Mouse (Mus musculus) urinary bladder, postnatal 4 days (tissue): Measurements from ENCODE around the gene Ak6.

Experiments used
- DNase-seq, 2 experiments: peaks; one replicate each; pipeline ENCODE4 v3.0.0; 2021 to 2022; ENCODE audit warnings: low spot score in 2 of 2

Gene Ak6

GRCm38 (mm10) chr13:100650550-100651438, at the start of gene Ak6, which contains the start of gene Rad17:
Ak6 (plus strand) TSS chr13:100650979.
Rad17 (minus strand) TSS chr13:100651051.
- peak; percentile 91 to 92 for DNase-seq

DNA sequence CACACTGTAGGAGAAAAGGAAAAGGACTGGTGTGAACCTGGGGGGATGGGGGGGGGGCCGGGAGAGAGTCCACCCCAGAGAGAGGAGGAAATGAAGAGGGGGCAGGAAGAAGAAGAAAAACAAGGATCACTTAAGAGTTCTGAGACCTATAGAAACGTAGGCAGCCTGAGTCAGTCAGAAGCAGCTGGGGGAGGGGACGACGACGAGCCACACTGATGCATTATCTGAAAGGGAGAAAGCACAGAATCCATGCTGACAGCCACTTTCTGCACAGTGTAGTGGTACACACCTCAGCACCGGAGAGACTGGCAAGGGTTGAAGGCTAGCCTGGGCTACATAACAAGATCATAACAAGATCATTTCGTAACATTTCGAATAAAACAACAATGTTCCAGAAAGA, 49.7 kb upstream of the Ak6 start:
- DNase-seq = no peak

DNA sequence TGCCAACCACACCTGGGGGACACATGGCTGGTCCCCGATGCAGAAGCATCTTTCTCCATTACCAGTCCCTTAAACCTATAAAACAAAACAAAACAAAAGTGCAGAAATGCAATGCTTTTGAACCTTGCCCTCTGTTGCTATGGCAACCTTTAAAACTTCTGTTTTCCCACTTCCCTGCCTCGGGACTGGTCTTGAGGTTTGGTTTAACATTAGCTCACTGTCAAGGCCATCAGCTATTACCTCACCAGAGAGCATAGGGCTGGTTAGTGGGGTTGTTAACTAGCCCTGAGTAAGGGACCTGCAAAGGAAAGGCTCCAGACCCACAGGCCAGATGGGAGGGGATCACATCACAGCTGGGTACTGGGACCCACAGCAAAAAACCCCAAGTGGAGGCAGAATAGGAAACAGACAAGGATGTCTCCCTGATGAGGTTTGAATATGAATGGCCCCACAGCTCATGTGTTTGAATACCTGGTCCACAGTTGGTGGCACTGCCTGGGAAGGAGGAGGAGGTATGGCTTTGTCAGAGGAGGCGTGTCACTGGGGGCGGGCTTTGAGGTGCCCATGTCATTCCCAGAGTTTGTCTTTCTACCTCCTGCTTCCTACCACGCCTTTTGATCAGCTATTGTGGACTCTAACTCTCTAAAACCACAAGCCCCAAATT, 48.4 kb upstream of the Ak6 start:
- no peak for DNase-seq

DNA sequence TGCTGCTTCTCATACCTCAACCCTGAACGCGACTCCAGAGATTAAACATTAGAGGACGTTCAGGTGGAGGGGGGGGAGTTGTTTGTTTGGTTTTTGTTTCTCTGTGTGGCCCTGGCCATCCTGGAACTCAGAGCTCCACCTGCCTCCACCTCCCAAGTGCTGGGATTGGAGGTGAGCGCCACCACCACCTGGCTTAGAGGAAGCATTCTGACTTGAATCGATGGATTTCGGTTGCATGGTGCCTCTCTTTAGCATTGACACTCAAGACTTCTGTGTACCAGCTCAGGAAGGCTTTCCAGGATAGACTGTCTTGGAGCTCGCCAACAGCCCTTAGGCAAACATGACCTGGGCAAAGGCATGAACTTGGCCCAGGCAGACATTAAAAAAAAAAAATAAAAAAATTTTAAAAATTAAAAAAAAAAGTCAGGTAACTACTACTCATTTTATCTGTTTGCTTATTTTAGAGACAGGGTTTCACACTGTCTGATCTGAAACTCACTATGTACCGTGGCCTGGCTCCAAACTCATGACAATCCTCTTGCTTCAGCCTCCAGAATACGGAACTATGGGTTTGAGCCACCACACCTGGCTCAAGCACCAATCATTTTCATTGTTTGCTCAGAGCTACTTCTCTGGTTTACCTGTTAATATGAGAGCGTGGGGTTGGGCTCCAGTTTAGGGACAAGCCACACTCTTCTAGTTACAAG, 47.6 kb upstream of the Ak6 start:
- DNase-seq = no peak

GRCm38 (mm10) chr13:100603738-100604095, 47.1 kb upstream of the Ak6 start:
- DNase-seq = no peak

- no peak for DNase-seq
Measured at GRCm38 (mm10) chr13:100605845-100606244, 44.9 kb upstream of the Ak6 start.

GRCm38 (mm10) chr13:100607756-100608155, 43.0 kb upstream of the Ak6 start:
- no peak for DNase-seq

DNA sequence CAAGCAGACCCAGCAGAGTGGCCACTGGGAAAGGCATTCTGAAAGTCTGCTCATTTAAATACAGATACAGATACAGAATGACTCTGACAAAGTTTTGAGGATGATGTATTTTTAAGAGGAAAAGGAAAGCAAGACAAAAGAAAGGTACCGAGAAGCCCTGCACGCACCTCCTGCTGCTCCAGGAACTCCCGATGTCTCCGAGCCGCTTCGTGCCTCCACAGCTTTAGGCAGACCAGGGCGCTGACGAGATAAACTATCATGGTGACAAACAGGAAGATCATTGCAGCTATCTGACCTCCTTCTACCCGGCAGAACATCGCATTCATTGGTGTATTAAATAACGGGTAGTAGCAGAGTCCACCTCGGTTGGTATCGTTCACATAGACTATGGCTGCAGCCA, 39.5 kb upstream of the Ak6 start:
- no peak for DNase-seq

GRCm38 (mm10) chr13:100612251-100612650, 38.5 kb upstream of the Ak6 start:
- no peak for DNase-seq

DNA sequence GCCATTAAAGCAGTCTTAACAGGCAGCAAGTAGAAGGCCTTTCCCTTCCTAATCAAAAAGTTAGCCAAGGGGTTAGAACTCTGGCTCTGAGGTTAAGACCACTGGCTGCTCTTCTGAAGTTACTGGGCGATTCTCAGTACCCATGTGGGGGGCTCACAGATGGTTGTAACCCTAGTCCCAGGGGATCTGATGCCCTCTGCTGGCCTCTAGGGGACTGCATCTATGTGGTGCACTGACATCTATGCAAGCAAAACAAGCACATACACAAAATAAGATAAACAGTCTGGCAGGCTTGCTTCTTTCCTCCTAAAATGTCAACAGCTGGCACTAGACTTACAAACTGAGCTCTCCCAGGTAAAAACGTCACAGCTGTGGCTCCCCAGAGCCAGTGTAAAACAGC, 37.9 kb upstream of the Ak6 start:
- no peak for DNase-seq

- peak in 1 of 2 experiments; percentile 42 for DNase-seq
Measured at GRCm38 (mm10) chr13:100616181-100617087, 34.3 kb upstream of the Ak6 start, which contains the start of gene Marveld2. Marveld2 (minus strand) TSS chr13:100616971.

- no peak for DNase-seq
Measured at GRCm38 (mm10) chr13:100617583-100617982, 33.2 kb upstream of the Ak6 start.

- no peak for DNase-seq
Measured at GRCm38 (mm10) chr13:100622241-100622640, 28.5 kb upstream of the Ak6 start.

GRCm38 (mm10) chr13:100634106-100634691, 16.6 kb upstream of the Ak6 start:
- no peak for DNase-seq

- DNase-seq = no peak
Measured at GRCm38 (mm10) chr13:100642471-100643209, 8.1 kb upstream of the Ak6 start.

DNA sequence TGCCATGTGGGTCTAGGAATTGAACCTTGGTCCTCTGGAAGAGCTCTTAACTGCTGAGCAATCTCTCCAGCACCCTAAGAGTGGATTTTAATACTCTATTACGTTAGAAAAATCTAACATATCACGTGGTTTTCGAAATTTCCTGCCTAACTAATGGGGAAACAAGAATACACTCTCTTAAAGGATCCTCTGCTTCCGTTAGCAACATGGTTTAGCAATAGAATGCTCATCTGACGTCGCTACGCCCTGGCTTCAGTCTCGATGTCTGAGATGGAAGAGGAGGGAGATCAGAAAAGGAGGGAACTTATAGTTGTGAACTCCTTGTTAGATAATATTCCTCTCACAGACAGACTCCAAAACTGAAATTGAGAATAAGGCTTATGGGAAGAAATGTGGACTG, 2.6 kb upstream of the Ak6 start:
- DNase-seq = no peak

DNA sequence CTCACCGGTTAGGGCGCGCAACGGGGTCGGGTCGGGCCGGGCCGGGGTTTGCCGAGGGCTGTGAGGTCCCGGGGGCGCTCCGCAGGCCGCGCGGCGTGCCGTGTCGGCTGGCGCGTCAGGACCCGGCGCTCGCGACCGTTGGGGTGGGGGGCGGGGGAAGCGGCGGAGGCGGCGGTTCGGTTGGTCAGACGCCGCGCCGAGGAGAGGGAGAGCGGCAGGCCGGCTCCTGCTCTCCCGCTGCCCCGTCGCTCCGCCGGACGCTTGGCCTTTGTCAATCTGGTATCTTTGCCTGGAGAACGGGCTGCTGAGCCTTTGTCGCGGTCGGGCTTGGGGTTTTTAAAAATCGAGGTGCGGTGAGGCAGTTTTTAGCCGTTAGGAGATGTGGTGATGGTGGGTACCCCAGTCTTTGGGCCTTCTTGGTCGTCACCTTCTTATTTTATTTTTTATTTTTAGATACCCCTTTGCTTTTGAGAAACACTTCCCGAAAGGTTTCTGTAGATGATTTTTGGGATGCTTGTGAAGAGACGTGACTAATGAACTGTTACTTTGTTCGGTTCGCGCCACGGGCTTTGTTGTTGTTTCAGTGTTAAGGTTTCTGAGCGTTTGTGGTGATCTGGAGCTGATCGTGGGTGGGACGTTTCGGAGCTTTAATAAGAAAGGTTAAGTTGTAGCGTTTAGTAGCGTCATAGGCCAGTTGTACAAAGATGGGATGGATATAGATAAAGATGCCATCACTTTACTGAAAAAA, 834 bp downstream of the Ak6 start, which contains the start of gene Taf9:
Gene Taf9 (plus strand): TSS at position 141 of the 748 bp plus-strand sequence.
- DNase-seq = no peak

GRCm38 (mm10) chr13:100658091-100658490, 7.3 kb downstream of the Ak6 start:
- no peak for DNase-seq

DNA sequence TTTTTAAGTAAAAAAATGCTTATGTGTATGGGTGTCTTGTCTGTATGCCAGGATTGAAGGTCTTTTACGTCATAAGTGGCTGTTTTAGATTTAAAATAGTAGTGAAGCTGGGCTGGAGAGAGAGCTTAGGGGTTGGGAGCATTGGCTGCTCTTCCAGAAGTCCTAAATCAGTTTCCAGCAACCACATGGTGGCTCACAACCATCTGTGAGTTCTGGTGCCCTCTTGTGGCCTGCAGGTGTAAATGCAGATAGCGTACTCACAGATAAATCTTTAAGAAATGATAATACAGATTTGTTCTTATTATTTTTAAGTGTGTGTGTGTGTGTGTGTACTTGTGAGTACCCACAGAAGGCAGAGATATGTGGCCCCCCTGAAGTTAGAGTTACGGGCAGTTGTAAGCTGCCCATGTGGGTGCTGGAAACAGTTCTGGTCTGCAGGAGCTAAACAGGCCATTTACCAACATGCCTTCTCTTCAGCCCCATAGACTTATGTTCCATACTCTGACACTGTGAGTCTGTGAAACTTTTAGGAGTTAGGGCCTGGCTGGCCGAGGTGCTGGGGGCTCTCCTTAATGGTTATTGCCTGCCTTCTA, 9.2 kb downstream of the Ak6 start:
- peak in 1 of 2 experiments; percentile 62 for DNase-seq
